Mouse (Mus musculus) ovary, postnatal 36 days (tissue): ENCODE results near the gene Fbxl17.

Source experiments
- DNase-seq: peaks from one replicate; pipeline ENCODE4 v3.0.0; 2022; ENCODE audit warnings: low spot score, mixed read lengths

Fbxl17 gene

GRCm38 (mm10) chr17:63459712-63460495 is 39.9 kb downstream of the Fbxl17 start:
- no peak for DNase-seq

DNA sequence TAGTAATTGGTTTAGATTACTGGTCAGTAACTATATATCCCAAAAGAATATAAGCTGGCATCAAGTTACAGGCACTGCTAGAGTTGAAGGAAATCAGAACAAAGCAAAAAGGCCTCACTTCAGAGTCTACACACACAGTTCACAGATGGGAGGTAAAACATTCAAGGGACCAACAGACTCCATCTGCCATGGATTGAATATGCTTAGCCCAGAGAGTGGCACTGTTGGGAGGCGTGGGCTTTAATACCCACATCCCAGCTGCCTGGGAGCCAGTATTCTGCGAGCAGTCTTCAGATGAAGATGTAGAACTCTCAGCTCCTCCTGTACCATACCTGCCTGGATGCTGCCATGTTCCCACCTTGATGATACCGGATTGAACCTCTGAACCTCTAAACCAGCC is 41.8 kb downstream of the Fbxl17 start:
- DNase-seq: no peak

- no peak for DNase-seq
Measured at GRCm38 (mm10) chr17:63451311-63452006, 48.4 kb downstream of the Fbxl17 start.

GRCm38 (mm10) chr17:63447691-63448090 is 52.1 kb downstream of the Fbxl17 start:
- DNase-seq: no peak

- DNase-seq: no peak
Measured at GRCm38 (mm10) chr17:63446971-63447679, 52.7 kb downstream of the Fbxl17 start.

DNA sequence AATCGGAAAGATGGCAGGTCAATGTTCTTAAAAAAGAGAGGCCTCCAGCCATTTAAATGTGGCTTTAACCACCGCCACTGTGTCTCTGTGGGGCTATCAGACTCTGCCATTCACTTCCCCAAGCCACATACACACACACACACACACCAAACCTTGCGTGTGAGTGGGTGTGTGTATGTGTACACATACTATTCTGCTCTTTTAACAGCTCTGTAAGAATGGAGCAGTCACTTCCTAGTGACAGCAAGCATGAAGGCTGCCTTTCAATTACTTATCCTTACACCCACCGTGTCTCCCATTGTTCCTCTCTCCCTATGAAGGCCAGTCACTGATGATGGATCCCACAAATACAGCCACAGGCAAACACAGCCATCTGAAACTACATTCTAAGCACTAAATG is 54.6 kb downstream of the Fbxl17 start:
- DNase-seq: no peak

DNA sequence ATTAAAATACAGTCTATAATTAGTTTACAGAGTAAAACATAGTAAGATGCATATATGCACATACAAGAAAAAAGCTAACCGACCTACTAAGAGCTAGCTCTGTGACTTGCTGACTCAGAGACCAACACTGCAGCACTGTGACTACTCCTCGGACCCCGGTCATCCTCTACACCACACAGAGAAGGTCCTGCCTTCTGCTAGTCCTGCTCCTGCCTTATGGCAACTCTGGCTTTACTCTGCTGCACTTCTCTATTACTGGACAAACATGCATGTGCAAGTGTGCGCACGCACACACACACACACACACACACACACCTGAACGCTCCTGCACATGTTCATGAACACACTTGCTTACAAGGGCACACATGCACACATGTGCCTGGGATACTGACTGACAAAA is 62.4 kb downstream of the Fbxl17 start:
- DNase-seq: no peak

- no peak for DNase-seq
Measured at GRCm38 (mm10) chr17:63434081-63434480, 65.7 kb downstream of the Fbxl17 start.

- DNase-seq: no peak
Measured at GRCm38 (mm10) chr17:63431650-63432049, 68.2 kb downstream of the Fbxl17 start.

GRCm38 (mm10) chr17:63430395-63431075 is 69.3 kb downstream of the Fbxl17 start:
- DNase-seq: no peak

DNA sequence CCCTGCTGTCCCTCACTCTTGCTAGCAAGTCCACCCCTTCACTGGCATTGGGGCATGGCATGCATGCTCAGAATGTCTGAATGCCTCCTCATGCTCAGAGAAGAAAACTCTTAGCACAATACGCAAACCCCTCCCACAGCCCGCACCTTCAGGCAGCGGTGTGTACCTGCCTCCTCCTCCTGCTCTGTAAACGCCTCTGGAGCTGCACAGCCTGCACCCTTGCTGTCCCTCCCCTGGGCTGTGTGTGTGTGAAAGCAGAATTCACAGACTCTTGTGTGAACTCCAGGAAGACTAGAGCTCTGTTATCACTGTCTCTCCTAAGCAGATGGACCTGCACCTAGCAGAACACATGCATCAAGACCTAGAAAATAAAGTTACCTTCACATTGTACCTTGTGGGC is 76.0 kb downstream of the Fbxl17 start:
- no peak for DNase-seq

DNA sequence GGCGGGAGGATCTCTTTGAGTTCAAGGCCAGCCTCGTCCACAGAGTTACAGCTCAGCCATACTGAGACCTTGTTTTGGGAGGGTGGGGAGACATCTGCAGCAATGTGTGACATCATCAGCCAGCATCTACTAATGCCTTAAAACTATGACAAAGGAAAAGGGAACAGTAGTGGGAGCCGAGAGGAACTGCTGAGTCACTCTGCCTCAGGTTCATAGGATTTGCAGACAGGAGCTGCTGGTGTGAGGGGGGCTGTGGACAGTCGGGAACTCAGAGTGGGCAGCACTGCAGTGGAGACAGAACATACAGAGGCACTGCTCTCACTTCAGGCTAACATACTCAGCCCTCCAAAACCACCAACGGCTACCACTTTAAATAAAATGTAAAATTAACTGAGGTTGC is 77.1 kb downstream of the Fbxl17 start:
- no peak for DNase-seq

DNA sequence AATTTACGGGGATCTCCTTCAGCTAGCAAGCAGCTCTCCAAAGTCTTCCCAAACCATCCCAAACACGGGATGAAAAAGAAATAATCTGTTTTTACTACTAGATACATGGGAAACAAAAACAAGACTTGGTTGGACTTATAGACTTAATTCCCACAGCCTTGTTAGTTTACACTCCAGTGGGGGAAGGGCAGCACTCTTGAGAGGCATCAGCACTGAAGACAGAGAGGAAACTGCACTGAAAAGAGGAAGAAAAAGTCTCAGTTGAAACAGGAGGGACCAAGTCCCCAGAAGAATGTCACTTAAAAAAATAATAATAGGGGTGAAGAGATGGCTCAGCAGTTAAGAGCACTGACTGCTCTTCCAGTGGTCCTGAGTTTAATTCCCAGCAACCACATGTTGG is 78.0 kb downstream of the Fbxl17 start:
- DNase-seq: no peak

DNA sequence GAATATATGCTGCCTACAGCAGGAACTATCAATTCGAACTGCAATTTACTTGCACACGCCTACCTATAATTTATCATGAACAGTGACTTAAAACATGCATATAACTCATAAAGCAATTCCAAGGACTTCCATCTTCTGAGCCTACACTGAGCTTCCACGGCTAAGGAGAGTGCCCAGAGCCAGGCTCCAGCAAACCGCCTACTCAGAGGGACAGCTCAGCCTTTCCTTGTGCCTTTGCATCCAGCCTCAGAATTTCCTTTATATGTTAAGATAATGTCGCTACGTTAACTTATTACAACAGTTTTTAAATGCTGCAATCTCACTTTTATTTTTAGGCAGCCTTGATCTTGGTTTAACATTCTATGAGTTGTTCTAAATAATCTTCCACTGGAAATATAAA is 80.3 kb downstream of the Fbxl17 start:
- DNase-seq: no peak

DNA sequence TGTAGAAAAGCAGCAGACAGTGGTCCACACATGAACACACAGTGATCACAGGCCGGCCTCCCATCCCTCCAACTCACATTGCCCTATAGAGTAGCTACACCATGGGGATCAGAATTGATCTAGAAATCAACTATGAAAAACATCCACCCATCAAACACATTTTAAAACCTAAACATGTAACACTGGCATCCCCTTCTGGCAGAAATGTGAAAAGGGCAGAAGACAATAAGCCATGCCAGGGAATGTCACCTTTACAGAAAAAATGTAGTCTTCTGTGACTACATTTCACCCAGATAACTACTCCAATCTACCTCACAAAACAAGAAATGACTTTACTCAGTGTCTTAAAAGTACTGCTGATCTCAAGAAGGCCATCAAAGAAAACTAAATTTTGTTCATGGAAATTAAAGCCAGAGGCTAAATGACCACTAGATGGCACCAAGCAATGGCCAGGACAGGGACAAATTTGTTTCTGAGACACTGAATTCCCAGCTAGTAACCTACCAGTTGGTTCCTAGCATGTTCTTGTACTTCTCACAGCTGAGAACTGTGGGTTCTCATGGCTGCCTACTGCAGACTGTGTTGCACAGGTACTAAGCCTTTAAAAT is 85.7 kb downstream of the Fbxl17 start:
- DNase-seq: no peak

DNA sequence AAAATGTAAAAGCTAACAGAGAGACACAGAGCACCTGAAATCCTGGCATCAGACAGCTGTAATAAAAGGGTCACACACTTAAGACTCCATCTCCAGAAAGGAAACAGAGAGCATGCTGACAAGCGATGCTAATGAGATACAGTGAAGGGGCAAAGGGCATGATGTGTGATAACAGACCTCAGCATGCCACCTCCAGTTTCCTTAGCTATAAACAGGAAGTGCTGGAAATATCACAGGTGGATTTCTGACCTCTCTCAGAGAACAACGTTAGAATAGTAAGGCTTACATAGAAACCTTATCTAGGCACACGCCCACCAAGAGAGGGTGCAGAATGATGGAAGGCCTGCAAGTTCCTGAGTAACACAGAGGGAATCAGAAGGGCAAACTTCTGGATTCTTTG is 88.3 kb downstream of the Fbxl17 start:
- no peak for DNase-seq

DNA sequence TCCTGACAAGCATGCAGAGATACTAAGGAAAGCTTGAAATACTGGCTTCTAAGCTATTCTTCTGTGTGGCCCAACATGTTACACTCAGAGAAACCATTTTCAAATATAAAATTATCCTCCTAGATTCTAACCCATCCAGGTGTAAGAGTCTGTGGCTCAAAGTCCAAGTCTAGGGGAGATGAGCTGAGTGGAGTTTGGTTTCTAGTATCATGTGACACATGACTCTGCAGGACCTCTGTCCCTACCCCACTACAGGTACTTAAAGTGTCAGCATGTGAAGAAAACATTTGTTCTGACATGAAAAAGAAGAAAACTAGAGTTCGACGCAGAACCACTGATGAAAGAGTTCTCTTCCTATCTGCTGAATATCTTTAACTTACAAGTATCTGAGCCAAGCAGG is 89.7 kb downstream of the Fbxl17 start:
- DNase-seq: no peak

GRCm38 (mm10) chr17:63405955-63406354 is 93.9 kb downstream of the Fbxl17 start:
- DNase-seq: no peak

DNA sequence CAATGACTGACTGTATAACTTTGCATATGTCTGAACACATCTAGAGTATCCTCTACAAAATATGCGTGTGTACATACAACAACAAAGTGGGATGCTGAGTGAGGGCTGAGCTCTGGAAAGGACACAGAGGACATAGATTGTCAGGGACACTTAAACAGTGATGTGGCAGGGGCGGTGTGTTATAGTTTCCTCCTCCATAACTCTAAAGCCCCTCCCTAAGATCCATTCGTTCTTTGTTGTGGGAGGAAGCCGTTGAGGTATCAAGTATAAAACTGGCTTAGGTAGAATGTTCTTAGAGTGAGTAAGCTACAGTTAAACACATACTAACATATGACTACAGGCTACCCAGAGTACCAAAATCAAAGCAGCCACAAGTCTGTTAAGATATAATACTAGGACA is 94.3 kb downstream of the Fbxl17 start:
- no peak for DNase-seq

- DNase-seq: peak; percentile 24
Measured at GRCm38 (mm10) chr17:63404968-63405367, 94.8 kb downstream of the Fbxl17 start.

DNA sequence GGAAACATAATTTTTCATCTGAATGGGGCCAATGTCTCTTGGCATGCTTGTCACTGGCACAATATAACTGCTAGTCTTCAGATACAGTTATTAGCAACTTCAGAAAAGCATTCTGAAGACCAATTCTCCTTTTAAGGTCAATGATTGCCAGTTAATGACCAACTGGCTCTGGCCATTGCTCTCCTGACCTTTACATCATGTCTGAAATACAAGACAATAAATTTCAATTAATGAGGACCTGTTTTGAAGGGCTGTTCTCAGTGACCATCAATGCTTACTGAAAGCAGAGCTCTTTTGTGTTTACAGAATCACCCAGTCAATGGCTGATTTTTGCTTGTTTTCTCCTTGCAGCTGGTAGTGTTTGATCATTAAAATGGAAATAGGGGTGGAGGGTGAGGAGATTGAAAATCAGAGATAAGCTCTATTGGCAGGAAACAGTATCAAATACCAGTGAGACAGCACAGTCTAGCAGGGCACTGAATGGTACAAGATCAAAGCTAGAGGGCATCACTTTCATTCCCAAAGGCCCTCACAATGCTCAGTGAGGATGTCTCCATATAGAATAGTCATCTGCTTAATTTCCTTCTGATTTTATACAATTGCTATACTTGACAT is 95.9 kb downstream of the Fbxl17 start:
- no peak for DNase-seq
